Mouse (Mus musculus): Measurements from ENCODE around the gene Tnfrsf11a.

The Tnfrsf11a gene

DNA sequence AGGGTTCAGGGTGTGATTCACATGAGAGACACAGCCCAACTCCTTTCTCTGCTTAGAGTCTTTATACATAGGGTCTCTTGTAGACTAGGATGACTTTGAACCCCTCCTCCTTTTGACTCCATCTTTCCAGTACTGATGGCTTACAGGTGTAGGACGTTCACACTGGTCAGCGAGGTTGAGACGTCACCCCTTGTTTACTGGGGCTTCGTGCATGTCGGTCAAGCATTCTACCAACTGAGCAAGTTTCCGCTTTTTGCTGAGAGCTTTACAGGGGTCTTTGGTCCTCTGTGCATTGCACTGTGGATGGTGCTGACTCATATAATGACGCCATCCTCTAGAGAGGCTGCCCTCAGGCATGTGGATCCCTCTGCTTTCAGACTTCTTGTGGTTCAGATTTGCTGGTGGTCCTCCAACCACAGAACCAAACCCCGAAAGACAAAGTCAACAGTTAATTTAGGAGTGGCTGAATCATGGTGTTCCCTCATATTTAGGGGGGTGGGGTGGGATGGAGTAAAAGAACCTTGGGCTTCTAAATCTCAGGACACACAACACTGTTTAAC lies 47.3 kb downstream of the Tnfrsf11a start:
- no peak for DNase-seq (ENCODE audit: low read depth)

DNA sequence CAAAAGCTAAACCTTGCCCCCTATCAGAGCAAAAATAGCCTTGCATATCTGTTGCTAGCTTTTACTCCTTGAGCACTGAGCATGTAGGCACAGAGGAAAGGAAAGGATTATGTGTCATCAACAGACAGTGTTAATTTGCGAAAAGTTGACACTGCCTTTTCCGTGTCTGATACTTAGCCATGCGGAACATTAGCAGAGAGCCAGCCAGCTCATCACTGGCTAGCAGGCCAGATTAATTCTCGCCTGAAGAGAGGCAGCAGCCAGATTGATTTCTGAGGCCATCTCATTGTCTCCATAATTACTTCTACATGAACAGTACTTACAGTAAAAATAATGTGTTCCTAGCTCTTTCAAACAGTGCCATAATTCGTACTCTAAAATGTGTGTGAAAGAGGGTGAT lies 48.7 kb downstream of the Tnfrsf11a start:
- no peak for DNase-seq (ENCODE audit: low read depth)

DNA sequence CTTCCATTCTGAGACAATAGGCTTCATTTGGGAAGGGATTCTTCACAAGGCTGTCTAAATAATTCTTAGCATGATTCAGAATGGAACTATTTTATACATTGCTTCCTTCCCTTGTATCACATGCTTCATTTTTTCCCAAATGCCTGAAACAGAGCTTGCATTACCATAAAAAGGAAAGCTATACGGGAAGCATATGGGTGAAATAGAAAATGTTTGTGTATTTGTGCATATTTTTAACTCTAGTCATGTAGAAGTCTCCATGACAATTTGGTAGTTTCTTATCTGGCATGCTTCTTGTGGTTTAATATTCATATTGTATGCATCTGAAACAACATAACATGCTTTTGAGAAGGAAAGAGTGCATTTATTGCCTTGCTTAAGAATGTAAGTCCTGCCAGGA lies 52.3 kb downstream of the Tnfrsf11a start:
- DNase-seq (ENCODE audit: low read depth), result no peak

DNA sequence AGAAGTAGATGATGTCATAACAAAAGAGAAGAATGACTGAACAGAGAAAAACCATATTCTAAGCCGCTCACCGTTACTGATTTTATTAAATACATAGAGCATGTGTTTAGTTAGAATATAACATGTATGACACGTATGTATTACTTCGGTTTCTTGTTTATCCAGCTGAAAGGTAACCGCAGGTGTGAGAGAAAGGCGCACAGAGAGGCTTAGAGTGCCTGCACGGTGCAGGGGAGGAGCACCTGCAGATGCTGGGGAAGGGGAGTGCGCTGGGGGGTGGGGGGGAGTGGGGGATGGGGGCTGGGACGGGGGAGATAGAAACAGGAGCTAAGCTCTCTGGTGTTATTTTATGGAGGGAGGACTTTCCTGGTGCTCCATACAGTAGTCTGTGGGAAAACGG lies 62.4 kb downstream of the Tnfrsf11a start:
- DNase-seq (ENCODE audit: low read depth), result no peak

DNA sequence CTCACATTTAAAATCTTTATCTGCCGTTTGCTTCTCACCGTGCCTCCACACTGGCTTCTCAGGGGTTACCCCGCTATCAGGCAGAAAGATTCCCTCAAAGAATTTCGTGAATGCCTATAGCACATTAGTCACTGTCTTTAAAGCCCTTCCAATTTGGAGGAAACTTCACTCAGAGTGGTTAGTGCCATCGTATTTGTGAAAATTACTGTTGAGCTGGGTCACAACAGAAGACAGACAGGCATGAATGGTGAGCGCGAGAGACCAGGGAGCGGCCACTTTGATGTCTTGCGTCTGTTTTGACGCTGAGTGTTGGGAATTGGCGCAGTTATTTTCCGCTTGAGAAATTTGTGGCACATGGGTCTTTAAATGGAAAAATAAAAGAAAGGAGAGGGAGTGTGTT lies 62.9 kb downstream of the Tnfrsf11a start:
- no peak for DNase-seq (ENCODE audit: low read depth)

DNA sequence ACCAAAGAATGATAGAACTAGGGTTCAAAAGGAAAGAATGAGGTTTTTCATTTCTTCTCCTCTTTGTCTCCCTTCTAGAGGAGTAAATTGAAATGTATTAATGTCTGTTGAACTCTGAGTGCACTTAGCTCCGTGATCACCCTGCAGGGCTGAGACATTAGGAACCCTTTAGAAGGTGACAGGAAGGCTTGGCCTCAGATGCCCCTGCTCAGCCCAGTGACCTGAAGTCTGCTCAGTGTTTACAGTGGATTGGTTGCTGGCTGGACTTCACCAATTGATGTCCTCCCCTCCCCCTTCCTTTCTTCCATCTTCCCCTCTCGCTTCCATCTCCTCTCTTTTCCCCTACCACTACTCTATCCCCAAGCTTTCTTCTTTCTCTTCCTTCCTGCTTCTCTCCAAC lies 63.3 kb downstream of the Tnfrsf11a start:
- DNase-seq (ENCODE audit: low read depth), result no peak

DNA sequence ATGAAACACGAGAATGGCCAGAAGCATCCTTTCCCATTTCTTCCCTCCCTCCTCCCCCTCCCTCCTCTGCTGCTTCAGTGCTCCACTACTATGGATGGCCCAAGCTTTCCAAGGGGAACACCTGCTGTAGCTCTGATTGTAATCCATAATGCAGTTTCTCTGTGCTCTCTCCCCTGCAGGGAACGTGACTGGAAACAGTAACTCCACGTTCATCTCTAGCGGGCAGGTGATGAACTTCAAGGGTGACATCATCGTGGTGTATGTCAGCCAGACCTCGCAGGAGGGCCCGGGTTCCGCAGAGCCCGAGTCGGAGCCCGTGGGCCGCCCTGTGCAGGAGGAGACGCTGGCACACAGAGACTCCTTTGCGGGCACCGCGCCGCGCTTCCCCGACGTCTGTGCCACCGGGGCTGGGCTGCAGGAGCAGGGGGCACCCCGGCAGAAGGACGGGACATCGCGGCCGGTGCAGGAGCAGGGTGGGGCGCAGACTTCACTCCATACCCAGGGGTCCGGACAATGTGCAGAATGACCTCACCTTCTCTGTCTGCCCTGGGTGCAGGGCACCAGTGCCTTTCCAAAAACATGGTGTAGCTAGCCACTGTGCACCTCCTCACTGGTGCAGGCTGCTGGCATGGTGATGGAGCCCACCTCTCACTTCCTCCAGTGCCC lies 64.0 kb downstream of the Tnfrsf11a start:
- no peak for DNase-seq (ENCODE audit: low read depth)

DNA sequence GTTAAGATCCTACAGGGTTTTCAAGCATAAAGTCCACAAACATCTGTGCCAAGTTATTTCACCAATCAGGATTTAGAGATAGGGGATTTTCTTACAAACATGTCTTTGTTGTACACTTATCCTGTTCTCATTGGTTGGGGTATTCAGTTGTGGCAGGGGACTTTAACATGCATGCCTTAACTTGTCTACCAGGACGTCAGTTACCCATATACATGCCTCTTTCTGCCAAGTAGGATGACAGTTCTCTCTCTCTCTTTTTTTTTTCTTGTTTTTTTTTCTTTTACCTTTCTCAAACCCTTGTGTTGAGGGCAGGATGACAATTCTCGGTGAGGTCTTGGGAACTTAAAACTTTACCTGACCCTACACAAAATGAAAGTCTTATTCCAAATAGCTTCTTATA lies 65.9 kb downstream of the Tnfrsf11a start:
- no peak for DNase-seq (ENCODE audit: low read depth)

DNA sequence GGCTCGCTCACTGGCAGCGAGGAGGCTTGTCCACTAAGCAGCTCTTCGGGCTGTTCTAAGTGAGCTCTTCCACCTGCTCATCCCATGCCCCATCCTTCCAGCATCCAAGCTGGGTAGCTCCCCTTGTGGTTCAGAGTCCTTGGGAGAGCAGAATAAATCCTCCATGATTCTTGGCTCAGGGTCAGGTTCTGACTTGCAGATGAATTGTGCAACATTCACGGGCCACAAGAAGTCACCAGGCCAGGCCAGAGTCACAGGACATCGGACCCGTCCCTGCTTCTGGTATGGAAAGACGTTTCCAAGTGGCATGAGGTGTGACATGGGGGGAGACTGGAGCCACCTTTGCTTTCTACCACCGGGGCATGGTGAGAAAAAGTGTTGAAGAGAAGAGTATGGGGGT lies 68.3 kb downstream of the Tnfrsf11a start:
- DNase-seq (ENCODE audit: low read depth), result no peak

DNA sequence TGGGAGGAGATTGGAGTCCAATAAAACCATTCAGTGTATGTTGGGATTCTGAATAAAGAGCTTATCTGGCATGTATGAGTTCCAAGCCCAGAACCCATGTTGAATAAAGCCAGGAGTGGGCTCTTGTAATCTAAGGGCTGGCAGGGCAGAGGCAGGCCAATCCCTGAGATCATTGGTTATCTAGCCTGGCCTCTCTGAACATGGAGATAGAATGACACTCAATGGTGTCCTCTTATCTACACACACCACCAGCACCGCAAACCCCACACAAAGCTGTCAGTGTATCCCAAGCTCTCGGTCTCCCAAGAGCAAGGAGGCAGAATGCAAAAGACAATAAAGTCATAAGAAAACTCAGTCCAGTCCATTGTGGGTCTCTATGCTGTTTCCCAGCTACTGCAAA lies 70.8 kb downstream of the Tnfrsf11a start:
- no peak for DNase-seq (ENCODE audit: low read depth)

DNA sequence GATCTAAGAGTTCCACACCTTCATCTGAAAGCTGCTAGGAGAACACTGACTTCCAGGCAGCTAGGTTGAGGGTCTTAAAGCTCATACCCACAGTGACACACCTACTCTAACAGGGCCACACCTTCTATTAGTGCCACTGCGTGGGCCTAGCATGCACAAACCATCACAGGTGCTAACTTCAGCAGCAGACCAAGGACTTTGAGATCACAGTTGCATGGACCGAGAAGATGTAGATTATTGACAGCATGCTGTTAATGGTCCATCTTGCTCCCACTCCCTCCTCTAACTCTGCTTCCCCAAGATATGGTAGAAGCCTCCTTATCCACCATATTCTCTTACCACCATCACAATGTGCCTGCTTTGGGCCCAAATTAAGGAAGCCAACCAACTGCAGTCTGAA lies 79.2 kb downstream of the Tnfrsf11a start:
- no peak for DNase-seq (ENCODE audit: low read depth)

DNA sequence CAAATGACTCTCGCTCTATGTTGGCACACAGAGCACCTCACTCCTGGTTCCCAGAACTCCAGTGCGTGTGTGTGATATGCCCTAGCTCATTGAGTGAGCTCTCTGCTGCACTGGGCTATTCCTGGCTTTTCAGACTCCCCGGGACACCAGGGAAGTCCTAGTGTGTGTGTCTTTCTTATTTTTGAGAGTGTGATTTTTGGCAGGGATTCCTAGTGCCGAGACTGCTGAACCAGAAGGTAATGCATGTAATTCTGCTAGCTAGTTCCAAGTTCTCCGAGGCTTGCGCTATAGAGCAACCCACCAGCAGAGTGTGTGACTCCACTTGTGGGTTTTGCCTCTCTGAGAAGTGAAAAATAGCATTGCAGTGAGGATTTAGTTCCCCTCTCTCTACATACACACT lies 96.1 kb downstream of the Tnfrsf11a start:
- DNase-seq (ENCODE audit: low read depth), result no peak

DNA sequence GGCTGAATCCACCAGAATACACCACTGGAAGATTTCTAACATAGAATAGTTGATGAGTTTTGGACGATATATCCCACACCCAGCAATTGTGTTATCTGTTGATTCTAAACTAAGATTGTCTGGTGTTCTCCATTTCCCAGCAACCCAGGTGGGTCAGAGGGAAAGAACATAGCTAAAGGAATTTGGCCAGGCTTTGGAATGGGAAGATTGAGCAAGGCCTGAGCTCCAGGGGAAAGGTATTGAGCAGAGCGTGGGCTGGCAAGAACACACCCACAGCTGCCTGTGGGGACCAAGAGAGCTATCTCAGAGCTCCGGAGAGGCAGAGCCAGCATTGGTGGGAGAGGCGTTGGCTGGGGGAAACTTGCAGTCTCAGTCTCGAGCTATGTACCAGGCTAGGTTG lies 97.3 kb downstream of the Tnfrsf11a start:
- DNase-seq (ENCODE audit: low read depth), result no peak

DNA sequence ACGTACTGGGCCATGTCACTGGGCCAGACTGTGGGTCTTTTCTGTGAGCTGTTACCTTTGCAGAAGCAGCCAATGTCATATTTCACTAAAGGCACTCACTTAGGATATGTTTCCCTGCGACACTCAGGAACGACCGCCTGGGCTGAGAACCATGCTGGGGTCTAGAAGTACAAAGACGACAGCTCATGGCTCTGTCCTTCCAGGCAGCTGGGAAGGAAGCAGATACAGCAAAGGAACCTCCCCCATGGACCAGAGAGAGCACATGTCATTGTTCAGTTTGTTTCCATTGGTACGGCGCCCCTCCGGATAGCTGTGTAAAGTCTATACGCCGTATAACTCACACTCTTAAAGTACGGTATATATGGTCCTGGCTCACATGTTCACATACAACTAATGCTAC lies 97.9 kb downstream of the Tnfrsf11a start:
- no peak for DNase-seq (ENCODE audit: low read depth)

DNA sequence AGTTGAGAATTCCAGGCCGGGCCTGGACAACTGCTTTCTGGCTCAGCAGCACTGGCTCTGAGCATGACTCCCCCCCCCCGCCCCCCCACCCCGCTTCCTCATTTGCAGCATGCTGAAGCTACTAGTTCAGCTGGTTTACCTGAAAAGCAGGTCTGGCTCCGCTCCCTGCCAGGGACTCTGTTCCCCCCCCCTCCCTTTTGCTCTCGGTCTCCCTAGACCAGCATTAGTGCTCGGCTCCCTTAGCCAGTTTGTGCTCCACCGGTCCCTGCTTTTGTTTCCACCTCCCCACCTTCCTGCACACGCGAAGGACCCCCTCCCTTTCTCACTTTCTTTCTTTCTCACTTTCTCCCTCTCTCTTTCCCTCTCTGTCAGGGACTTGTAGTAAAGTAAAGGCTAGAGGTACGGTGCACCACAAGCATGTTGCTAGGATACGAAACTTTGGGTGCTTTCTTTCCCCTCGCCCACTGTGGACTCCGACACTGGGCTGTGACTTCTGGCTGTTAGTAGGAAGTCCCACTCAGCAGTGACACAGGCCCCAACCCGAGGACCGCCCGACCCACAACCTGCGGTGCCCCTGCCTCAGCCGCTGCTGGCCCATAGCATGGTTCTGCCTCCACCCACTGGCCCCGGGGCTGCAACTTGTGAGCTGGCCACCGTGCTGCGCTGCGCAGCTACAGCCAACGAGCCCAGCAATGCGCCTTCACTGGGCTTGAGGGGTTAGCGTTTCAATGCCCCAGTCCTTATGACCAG lies 100.2 kb downstream of the Tnfrsf11a start:
- DNase-seq (ENCODE audit: low read depth), result no peak

DNA sequence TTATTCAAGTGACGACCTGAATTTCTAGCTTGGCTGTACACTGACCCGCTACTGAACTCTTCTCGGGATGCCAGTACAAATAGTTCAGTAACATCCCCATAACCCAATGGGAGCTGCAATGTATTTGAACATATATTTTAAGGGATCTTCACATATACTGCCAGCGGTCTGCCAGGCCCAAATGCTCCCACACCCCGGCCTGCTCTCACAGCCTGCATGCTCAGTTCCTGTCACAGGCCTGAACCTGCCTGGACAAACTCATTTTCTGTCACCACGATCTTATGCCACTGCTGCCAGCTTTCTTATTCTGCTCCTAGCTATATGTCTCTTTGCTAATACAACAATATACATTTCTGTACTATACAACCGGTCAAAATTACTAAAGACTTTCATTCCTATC lies 100.9 kb downstream of the Tnfrsf11a start:
- DNase-seq (ENCODE audit: low read depth), result no peak

DNA sequence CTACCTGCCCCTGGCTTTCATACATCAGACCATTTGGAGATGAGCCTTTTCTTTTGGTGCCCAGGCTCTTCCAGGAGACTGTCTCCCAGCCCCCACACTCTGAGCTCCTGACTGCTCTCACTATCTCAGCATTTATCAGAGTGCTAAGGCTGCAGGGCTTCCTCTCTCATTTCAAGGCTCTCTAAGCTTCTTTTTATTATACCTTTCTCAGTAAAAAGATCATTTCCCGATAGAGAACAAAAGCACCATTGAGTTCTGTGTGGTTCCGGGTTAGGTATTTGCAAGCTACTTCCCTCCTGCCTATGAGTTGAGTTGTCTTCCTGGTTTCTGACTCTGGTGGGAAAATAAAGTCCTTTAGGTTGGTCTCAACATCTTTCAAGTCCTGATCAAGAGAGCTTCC lies 103.0 kb downstream of the Tnfrsf11a start:
- no peak for DNase-seq (ENCODE audit: low read depth)

DNA sequence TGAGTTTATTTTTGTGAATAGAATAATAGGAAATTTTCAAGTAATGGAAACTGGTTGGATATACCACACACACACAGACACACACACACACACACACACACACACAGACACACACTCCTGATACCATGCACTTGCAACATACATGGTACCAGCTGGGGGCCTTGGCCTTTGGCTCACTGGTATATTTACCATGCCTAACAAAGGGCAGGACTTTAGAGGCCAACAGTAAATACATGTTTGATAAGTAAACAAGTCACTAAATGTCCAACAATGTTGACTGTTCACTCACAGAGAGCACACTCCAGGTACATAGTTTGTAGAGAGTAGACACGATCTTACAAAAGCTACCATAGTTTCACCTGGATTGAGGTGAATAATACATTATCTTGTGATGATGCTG lies 104.6 kb downstream of the Tnfrsf11a start:
- DNase-seq (ENCODE audit: low read depth), result no peak

DNA sequence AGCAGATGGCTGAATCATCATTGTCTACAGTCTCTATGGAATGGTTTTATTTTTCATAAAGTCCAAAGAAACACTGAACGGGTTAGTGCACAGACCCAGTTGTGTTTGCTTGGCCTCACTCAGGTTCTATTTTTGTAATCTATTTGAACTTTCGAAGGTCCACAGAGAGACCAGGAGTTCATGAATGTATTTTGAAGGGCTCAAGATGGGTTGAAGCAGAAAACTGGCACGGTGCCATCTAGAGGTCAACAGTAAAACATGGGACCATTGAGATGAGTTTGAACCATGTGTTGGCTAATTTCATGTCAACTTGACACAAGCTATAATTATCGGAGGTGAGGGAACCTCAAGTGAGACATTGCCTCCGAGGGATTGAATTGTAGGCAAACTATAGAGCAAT lies 105.1 kb downstream of the Tnfrsf11a start:
- peak; percentile 18 for DNase-seq (ENCODE audit: low read depth)

DNA sequence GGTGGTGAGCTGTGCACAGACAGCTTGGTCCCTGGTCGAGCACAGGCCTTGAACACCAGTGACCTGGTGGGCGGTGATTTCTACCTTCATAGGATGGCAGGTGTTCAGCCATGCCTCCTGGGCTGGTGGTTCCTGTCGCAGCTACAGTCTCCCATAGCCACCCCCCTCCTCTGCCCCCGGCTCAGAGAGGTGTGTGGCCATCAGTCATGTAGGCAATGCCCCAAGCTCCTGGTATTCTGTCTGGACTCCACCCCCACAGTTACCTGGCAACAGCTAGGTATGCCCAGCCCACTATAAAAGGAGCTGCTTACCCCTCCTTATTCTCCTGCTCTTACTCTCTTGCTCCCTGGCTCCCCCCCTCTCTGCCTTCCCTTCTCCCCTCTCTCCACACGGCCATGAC lies 105.8 kb downstream of the Tnfrsf11a start:
- no peak for DNase-seq (ENCODE audit: low read depth)

DNA sequence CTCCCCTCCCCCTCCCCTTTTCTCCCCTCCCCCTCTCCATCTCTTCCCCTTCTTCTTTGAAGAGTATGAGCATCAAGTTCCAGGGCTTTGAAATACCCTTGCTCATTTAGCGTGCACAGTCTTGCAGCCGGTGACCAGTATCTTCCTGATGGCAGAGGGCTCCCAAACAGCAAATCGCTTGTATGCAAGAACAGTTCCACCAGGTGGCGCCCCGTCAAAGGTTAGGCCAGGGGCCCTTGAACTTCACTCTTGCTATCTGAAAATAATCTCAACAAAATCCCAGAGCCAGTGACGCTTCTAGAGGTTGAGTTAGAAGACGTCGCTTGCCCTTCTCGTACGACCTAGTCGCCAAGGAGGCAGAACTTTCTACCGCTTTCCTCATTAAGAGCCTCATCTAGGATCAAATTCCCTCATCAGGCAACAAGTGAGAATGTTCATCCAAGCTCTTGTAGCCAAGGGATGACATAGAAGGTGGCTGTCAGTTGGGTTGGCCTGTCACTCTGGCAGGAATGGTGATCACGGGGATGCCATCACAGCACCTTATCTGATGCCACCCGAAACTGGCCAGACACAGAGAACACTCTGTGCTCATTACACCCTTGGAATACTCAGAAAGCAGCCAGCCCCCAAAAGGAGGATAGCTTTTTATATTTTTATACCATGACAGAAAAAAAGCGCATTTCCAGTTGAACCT lies 110.7 kb downstream of the Tnfrsf11a start:
- peak; percentile 82 for DNase-seq (ENCODE audit: low read depth)

DNA sequence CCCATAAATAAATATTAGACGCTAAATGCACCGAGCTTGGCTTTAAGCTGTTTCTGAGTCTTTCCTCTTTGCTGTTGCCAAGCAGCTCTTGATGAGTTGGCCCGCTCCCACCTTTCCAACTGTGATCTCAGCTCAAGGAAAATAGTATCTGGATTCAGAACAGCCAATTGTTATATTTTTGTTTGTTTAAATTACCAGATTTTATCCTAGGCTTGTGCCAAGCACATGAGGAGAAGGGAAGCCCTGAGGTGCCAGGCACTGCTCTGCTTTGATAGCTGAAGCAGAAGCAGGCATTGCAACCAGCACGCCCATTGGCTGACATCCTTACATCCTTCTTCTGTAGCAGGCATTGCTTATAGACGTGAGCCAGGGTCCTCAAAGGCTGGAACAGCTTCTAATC lies 114.5 kb downstream of the Tnfrsf11a start:
- no peak for DNase-seq (ENCODE audit: low read depth)

Data from 416B (cell line).